Mouse (Mus musculus) midbrain, embryonic 16.5 days (tissue): Measurements from ENCODE around the gene Egln1. TPM values are rescaled to one million over a fixed set of nuclear protein-coding genes. Genes with fewer than 3 reads are reported as not detected.

Source experiments
- ATAC-seq: fragments of 200-750 bp; cut with Nextera tagmentation; 2 replicates; pipeline ENCODE4 v1.8.0; 2017; ENCODE audit warnings: moderate TSS enrichment
- H3K27ac ChIP-seq: fragments of 300-500 bp; sonication (generic); 2 replicates; pipeline ENCODE4 v1.5.1; 2014; ENCODE audit warnings: mild to moderate bottlenecking, low read length, mixed read lengths
- H3K27me3 ChIP-seq: fragments of 300-500 bp; sonication (generic); 2 replicates; pipeline ENCODE4 v1.6.1; 2014; ENCODE audit warnings: low read depth, low read length, mixed read lengths; ENCODE audit not compliant: control insufficient read depth, insufficient read depth
- H3K36me3 ChIP-seq: fragments of 300-500 bp; sonication (generic); 2 replicates; pipeline ENCODE4 v1.6.1; 2014; ENCODE audit warnings: mild to moderate bottlenecking, low read length, moderate library complexity, mixed read lengths; ENCODE audit not compliant: control insufficient read depth, insufficient read depth
- H3K4me1 ChIP-seq: fragments of 300-500 bp; sonication (generic); 2 replicates; pipeline ENCODE4 v1.6.1; 2014; ENCODE audit warnings: mild to moderate bottlenecking, low read length, mixed read lengths; ENCODE audit not compliant: control insufficient read depth, insufficient read depth
- H3K4me2 ChIP-seq: fragments of 300-500 bp; sonication (generic); 2 replicates; pipeline ENCODE4 v1.6.1; 2014; ENCODE audit warnings: mild to moderate bottlenecking, low read length, mixed read lengths
- H3K4me3 ChIP-seq: fragments of 300-500 bp; sonication (generic); 2 replicates; pipeline ENCODE4 v1.5.1; 2014; ENCODE audit warnings: low read depth, mild to moderate bottlenecking, low read length, moderate library complexity, mixed read lengths
- H3K9ac ChIP-seq: fragments of 300-500 bp; sonication (generic); 2 replicates; pipeline ENCODE4 v1.6.1; 2014; ENCODE audit warnings: low read depth, low read length, mixed read lengths
- H3K9me3 ChIP-seq: fragments of 300-500 bp; sonication (generic); replicated peaks from 2 replicates; pipeline ENCODE4 v1.6.1; 2014; ENCODE audit warnings: mild to moderate bottlenecking, low read length, mixed read lengths; ENCODE audit not compliant: control insufficient read depth, poor library complexity, severe bottlenecking
- WGBS: fragments of 180-500 bp; shearing (Covaris S2); extraction: QIAGEN DNeasy Blood & Tissue Kit; methylation state at CpG from one replicate; pipeline ENCODE4 v1.1.7; 2014; 5-methylcytosine and 5-hydroxymethylcytosine counted together
- polyA plus RNA-seq: library from polyadenylated mRNA; unstranded; fragments of >200 nt; fragmentation: Nextera tagmentation; extraction: Ambion mirVana; gene quantifications from 2 replicates; pipeline ENCODE4 v1.2.1, GENCODE M21; 2015

Egln1 gene
- polyA plus RNA-seq, 1 experiment from 2014 or later = 15.6 TPM

DNA sequence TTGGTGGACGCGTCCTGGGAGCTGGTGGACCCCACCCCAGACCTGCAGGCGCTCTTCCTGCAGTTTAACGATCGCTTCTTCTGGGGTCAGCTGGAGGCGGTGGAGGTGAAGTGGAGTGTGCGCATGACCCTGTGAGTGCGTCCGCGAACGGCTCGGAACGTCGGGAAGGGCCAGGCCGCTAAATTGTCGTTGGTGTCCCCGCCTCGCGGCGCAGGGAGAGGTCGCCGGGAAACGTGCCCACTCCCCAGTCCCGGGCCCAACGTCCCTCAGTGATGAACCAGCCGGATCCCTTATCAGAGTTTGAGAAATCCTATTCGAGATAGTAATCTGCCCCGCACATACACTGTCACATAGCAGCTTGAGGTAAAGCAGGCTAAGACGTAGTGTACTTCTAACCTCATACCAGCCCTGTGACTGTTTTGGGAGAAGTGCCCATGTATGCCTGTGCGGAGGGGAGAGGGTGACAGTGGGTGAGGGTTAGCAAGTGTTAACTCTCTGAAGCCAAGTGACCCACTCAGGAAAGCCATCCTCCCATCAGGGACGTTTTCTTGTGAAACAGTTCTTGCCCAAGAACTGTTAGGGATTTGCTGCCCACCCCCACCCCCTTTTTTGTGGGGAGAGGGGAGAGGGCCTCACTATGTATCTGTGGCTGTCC lies 50.7 kb downstream of the Egln1 start:
- peak overlapping the region; percentile 82 for H3K4me2 ChIP-seq
- H3K9ac ChIP-seq = peak overlapping the region; percentile 84
- WGBS = 8% methylated on average over 31 of the region's 31 CpGs
- H3K9me3 ChIP-seq = no peaks in the 10 kb centered on the region
- H3K27me3 ChIP-seq = no peaks in the 10 kb centered on the region
- H3K36me3 ChIP-seq = peaks cover 41% of the 10 kb centered on the region
- peak; percentile 0; the same call in 1 of the 2 replicates for ATAC-seq
- peaks cover 32% of the 10 kb centered on the region for H3K4me1 ChIP-seq
- H3K4me3 ChIP-seq = peak overlapping the region; percentile 99
- H3K27ac ChIP-seq = peak overlapping the region; percentile 88

DNA sequence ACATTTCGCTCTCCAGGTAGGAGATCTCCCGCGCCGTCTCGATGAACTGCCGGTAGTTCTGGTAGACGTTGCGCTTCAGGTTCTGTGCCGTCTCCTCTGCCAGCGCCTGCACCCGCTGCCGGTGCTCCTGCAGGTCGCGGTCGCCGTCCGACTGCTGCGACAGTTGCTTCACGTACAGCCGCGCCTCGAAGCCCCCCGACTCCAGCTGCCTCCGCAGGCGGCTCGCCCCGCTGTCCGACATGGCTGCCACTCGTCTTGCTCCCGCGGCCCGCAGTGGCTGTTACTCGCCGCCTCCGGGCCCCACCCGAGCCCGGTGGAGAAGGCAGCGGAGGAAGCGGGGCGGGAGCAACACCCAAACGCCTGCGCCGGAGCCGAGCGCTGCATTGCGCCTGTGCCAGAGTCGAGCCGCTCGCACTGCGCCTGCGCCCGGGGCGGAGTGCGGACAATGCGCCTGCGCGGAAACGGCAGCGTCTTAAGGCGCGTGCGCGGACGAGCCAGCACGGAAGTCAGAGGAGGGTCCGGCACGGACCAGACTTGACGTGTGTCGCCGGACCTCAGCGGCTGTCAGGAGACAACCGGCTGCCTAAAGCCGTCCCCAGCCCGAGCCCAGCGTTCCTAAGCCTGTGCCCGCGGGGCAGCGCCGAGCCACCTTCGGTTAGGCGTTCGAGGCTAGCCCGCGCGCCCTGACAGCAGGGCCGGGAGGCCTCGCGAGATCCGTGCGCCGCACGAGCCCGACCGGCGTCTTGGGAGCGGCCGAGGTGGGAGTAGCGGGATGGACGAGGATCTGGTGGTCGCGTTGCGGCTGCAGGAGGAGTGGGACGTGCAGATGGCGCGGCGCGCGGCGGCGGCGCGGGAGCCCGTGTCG lies 51.5 kb downstream of the Egln1 start, which contains the start of the genes Exoc8 and Sprtn:
TSS of gene Exoc8 (minus strand) at position 320 of the 865 bp plus-strand sequence.
TSS of gene Sprtn (plus strand) at position 501 of the 865 bp plus-strand sequence.
- no peaks in the 10 kb centered on the region for H3K27me3 ChIP-seq
- H3K4me3 ChIP-seq = peak within 1 kb of the TSS; percentile 99
- H3K36me3 ChIP-seq = peaks cover 34% of the 10 kb centered on the region
- peak within 1 kb of the TSS; percentile 89 for H3K4me2 ChIP-seq
- H3K9ac ChIP-seq = peak within 1 kb of the TSS; percentile 88
- peak; percentile 94 for ATAC-seq
- under 1% methylated on average over 114 of the region's 114 CpGs for WGBS
- H3K9me3 ChIP-seq = no peaks in the 10 kb centered on the region
- peak within 1 kb of the TSS; percentile 88 for H3K27ac ChIP-seq
- peaks cover 32% of the 10 kb centered on the region for H3K4me1 ChIP-seq

- H3K36me3 ChIP-seq = peaks cover 27% of the 10 kb centered on the region
- peaks cover 32% of the 10 kb centered on the region for H3K4me1 ChIP-seq
Observed at GRCm38 (mm10) chr8:124896632-124897385, 52.3 kb downstream of the Egln1 start.

DNA sequence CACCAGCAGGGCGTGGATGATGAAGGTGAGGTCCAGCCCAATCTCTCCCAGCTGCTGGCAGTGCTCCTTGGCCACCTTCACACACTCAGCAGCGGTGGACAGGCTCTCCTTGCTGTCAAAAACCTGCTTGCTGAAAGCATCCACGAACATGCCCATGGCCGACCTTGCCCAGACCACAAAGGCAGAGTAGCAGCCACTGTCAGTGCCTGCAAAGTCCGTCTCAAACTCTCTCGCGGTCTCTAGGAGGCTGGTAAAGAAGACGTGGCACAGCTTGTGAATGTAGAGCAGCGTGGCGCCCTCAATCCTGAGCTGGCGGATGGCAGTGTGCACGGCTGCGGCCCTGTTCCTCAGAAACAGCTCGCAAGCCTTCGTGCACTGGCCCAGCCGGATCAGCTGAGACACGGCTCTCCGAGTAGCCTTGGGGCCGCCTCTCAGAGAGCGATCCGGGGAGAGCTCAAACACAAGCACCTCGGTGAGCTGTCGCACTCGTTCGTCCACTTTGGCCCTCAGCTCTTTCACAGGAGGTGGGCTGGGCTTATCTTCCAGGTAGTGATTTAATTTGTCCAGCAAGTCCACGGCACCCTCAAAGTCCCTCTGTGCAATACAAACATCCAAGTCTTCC lies 53.0 kb downstream of the Egln1 start:
- H3K4me2 ChIP-seq = peak overlapping the region; percentile 89
- WGBS = 83% methylated on average over 26 of the region's 26 CpGs
- H3K9me3 ChIP-seq = no peaks in the 10 kb centered on the region
- 0 out of 2 replicates have a peak overlapping the region, but pooled peaks have one; percentile 88 for H3K27ac ChIP-seq
- peaks cover 26% of the 10 kb centered on the region for H3K36me3 ChIP-seq
- no peaks in the 10 kb centered on the region for H3K27me3 ChIP-seq
- peak overlapping the region; percentile 88 for H3K9ac ChIP-seq
- peaks cover 32% of the 10 kb centered on the region for H3K4me1 ChIP-seq
- H3K4me3 ChIP-seq = peak overlapping the region; percentile 99
- no peak for ATAC-seq

More at GRCm38 (mm10) chr8:124896632-124897385, 52.3 kb downstream of the Egln1 start:
- 1% methylated on average over 56 of the region's 60 CpGs for WGBS
- ATAC-seq = peak; percentile 57
- H3K4me2 ChIP-seq = peak overlapping the region; percentile 89
- H3K27me3 ChIP-seq = no peaks in the 10 kb centered on the region
- H3K9ac ChIP-seq = peak overlapping the region; percentile 88
- H3K9me3 ChIP-seq = no peaks in the 10 kb centered on the region
- H3K27ac ChIP-seq = peak overlapping the region; percentile 88
- H3K4me3 ChIP-seq = peak overlapping the region; percentile 99

DNA sequence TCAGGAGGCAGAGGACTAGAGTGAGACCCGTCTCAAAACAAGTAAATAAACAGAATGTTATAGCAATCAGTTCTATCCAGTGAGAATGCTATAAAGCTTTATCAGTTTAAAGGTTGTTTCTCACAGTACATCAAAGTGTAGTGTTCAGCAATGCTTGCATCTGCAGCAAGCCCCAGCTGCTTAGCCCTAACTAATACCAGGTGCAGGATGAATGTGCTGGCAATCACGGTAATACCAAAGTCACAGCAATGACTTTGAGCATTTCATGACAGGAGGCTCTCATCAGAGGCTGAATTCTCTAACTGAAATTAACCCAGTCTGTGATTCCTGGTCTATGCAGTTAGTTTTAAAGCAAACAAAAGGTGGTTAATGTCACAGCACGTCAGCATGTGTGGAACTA lies 56.5 kb downstream of the Egln1 start:
- Histone ChIP-seq H3K36me3 (peaks cover 25% of the 10 kb centered on the region), H3K27ac (no peak overlapping the region), H3K9me3 (no peaks in the 10 kb centered on the region), H3K4me3 (no peak overlapping the region), H3K27me3 (no peaks in the 10 kb centered on the region), H3K9ac (no peak overlapping the region), H3K4me2 (no peak overlapping the region), H3K4me1 (peaks cover 19% of the 10 kb centered on the region)
- WGBS = 78% methylated on average over 3 of the region's 3 CpGs
- ATAC-seq = no peak

GRCm38 (mm10) chr8:124888385-124888784 lies 60.7 kb downstream of the Egln1 start:
- H3K4me2 ChIP-seq = no peak overlapping the region
- 93% methylated on average over 5 of the region's 5 CpGs for WGBS

GRCm38 (mm10) chr8:124878946-124879526 lies 70.1 kb downstream of the Egln1 start:
- H3K9me3 ChIP-seq = no peaks in the 10 kb centered on the region
- H3K4me2 ChIP-seq = no peak overlapping the region
- no peak overlapping the region for H3K4me3 ChIP-seq
- no peak for ATAC-seq
- peaks cover 59% of the 10 kb centered on the region for H3K36me3 ChIP-seq
- H3K4me1 ChIP-seq = no peaks in the 10 kb centered on the region
- 84% methylated on average over 10 of the region's 10 CpGs for WGBS
- no peak overlapping the region for H3K9ac ChIP-seq
- H3K27ac ChIP-seq = no peak overlapping the region
- no peaks in the 10 kb centered on the region for H3K27me3 ChIP-seq

More at GRCm38 (mm10) chr8:124888385-124888784, 60.7 kb downstream of the Egln1 start:
- no peaks in the 10 kb centered on the region for H3K4me1 ChIP-seq
- H3K9me3 ChIP-seq = no peaks in the 10 kb centered on the region
- no peak overlapping the region for H3K27ac ChIP-seq
- H3K27me3 ChIP-seq = no peaks in the 10 kb centered on the region
- no peak overlapping the region for H3K9ac ChIP-seq
- no peak for ATAC-seq
- no peak overlapping the region for H3K4me3 ChIP-seq
- peaks cover 46% of the 10 kb centered on the region for H3K36me3 ChIP-seq

DNA sequence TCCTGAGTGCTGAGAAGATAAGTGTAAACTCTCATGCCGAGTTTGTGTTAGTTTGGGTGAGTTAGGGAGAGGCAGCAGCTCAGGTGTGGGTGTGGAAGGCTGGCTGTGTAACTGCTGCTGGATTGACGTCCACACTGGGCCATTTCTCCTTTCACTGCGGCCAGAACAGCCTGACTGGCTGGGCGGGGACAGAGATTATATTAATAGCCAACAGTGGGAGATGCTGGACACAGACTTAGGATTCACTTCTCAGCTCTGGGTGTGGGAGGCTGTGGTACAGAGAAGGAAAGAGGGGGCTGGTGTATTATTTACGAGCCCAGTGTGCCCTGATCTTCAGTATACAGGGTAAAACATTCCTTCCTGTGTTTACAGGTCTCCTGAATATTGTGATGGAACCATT lies 71.0 kb downstream of the Egln1 start:
- no peak overlapping the region for H3K9ac ChIP-seq
- H3K27me3 ChIP-seq = no peaks in the 10 kb centered on the region
- peaks cover 60% of the 10 kb centered on the region for H3K36me3 ChIP-seq
- H3K4me1 ChIP-seq = no peaks in the 10 kb centered on the region
- no peak for ATAC-seq
- WGBS = 89% methylated on average over 5 of the region's 5 CpGs
- no peak overlapping the region for H3K27ac ChIP-seq
- no peaks in the 10 kb centered on the region for H3K9me3 ChIP-seq
- no peak overlapping the region for H3K4me2 ChIP-seq
- H3K4me3 ChIP-seq = no peak overlapping the region
